Mouse (Mus musculus): ENCODE measurements around the gene Snw1. TPM values are rescaled to one million over a fixed set of nuclear protein-coding genes. Genes with fewer than 3 reads are reported as not detected.

Gene Snw1
- total and polyA plus RNA-seq, 2 experiments from 2014 or later = 36.0 to 87.9 TPM

DNA sequence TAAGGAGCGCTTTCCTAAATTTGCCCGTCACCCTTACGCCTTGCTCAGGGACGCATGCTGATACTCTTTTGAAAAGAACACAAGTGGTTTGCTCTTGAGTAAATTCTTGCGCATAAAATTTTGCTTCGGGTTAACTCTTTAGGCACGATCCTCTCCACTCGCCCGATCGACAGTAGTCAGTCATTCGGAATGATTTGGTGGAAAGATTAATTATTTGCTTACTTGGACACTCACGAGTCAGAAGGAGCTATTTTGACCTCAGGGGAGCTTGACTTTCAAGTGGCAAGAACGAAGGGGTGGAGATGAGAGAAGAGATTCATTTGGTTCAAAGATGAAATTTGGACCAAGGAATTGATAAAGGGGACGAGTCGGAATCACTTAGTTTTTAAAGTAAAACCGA, 27.9 kb downstream of the Snw1 start:
- H3K9ac ChIP-seq (replicated peaks; ENCODE audit: low read length, poor library complexity, severe bottlenecking) = peak overlapping the region; percentile 85
- no peak for TF ChIP-seq CTCF (IDR thresholded peaks at IDR 0.05)
- DNase-seq (ENCODE audit: low spot score) (no peak), ATAC-seq (ENCODE audit: low FRiP score) (peak; percentile 33)
- H3K4me1 ChIP-seq (ENCODE audit: insufficient read depth, low read length) = peaks cover 15% of the 10 kb centered on the region
- peak overlapping the region; percentile 100 for H3K4me3 ChIP-seq (ENCODE audit: low read depth, low read length)
- WGBS = 6% methylated on average over 16 of the region's 16 CpGs
- no peaks in the 10 kb centered on the region for H3K27me3 ChIP-seq (ENCODE audit: insufficient read depth, low read length)
- peak overlapping the region; percentile 88; the same call in 1 of the 2 replicates for H3K27ac ChIP-seq (ENCODE audit: low read depth, low read length)
- H3K36me3 ChIP-seq (ENCODE audit: insufficient read depth, low read length) = peaks cover 24% of the 10 kb centered on the region
- peak overlapping the region; percentile 76 for H3K4me2 ChIP-seq (ENCODE audit: low read depth, low read length, poor library complexity, severe bottlenecking)
- no peaks in the 10 kb centered on the region for H3K9me3 ChIP-seq (ENCODE audit: low read length)

DNA sequence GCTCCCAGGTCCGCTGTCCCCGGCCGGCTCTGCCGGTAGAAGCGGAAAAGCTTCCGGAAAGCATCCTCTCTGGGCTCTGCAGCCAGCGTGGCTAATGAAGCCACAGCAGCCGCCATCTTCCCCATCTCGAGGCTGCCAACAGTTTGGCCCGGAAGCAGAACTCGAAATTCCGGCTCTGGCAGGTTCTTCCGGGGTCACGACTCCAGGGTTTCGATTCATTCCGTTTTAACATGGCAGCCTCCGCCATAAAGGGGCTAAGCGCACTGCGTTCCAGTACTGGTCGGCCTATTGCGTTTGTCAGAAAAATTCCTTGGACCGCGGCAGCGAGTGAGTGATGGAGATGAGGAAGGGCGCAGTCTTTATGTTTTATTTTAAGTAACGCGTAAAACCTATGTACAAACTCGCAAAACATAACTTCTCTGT, 28.4 kb downstream of the Snw1 start, which contains the start of the genes Slirp and Alkbh1:
Slirp (plus strand) TSS at position 197 of the 423 bp plus-strand sequence.
Alkbh1 (minus strand) TSS at position 318 of the 423 bp plus-strand sequence.
- H3K4me3 ChIP-seq (ENCODE audit: low read depth, low read length) = peak within 1 kb of the TSS; percentile 100
- H3K36me3 ChIP-seq (ENCODE audit: insufficient read depth, low read length) = peaks cover 23% of the 10 kb centered on the region
- ATAC-seq (ENCODE audit: low FRiP score) (peak; percentile 93), DNase-seq (ENCODE audit: low spot score) (peak; percentile 97)
- no peaks in the 10 kb centered on the region for H3K9me3 ChIP-seq (ENCODE audit: low read length)
- no peak for TF ChIP-seq CTCF (IDR thresholded peaks at IDR 0.05)
- peak within 1 kb of the TSS; percentile 88 for H3K27ac ChIP-seq (ENCODE audit: low read depth, low read length)
- no peaks in the 10 kb centered on the region for H3K27me3 ChIP-seq (ENCODE audit: insufficient read depth, low read length)
- WGBS = 0% methylated on average over 28 of the region's 28 CpGs
- H3K4me2 ChIP-seq (ENCODE audit: low read depth, low read length, poor library complexity, severe bottlenecking) = peak within 1 kb of the TSS; percentile 76
- peak within 1 kb of the TSS; percentile 85 for H3K9ac ChIP-seq (replicated peaks; ENCODE audit: low read length, poor library complexity, severe bottlenecking)
- H3K4me1 ChIP-seq (ENCODE audit: insufficient read depth, low read length) = peaks cover 15% of the 10 kb centered on the region

DNA sequence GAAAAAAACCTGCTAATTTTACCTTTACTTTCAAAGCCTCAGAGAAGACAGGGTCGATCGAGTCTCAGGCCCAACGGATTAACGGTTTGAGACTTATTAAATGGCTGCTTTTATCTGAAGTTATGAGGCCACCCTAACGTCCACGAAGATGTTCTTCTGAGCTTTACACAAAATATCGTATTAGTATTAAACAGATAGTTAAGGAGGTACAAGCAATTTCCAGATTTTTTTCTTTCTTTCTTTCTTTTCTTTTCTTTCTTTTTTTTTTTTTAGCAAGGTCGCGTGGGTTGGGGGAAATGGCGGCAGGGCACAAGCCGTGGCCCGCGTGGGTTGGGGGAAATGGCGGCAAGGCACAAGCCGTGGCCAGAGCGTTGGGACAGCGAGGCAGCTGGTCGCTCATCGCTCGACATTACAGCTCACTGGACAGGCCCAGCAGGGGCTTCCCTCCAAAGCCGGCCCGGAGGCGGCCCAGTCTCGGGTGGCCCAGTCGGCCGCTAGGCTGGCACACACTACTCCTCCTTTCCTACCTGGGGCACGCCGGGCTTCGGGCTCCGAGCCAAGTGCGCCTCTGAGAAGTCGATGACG, 28.9 kb downstream of the Snw1 start:
- H3K9ac ChIP-seq (replicated peaks; ENCODE audit: low read length, poor library complexity, severe bottlenecking) = peak overlapping the region; percentile 85
- H3K4me2 ChIP-seq (ENCODE audit: low read depth, low read length, poor library complexity, severe bottlenecking) = peak overlapping the region; percentile 76
- H3K4me1 ChIP-seq (ENCODE audit: insufficient read depth, low read length) = peaks cover 15% of the 10 kb centered on the region
- no peaks in the 10 kb centered on the region for H3K9me3 ChIP-seq (ENCODE audit: low read length)
- ATAC-seq (ENCODE audit: low FRiP score) (peak; percentile 85), DNase-seq (ENCODE audit: low spot score) (peak; percentile 69)
- no peak for TF ChIP-seq CTCF (IDR thresholded peaks at IDR 0.05)
- H3K27me3 ChIP-seq (ENCODE audit: insufficient read depth, low read length) = no peaks in the 10 kb centered on the region
- WGBS = under 1% methylated on average over 33 of the region's 33 CpGs
- peak overlapping the region; percentile 88 for H3K27ac ChIP-seq (ENCODE audit: low read depth, low read length)
- H3K4me3 ChIP-seq (ENCODE audit: low read depth, low read length) = peak overlapping the region; percentile 100
- peaks cover 19% of the 10 kb centered on the region for H3K36me3 ChIP-seq (ENCODE audit: insufficient read depth, low read length)

DNA sequence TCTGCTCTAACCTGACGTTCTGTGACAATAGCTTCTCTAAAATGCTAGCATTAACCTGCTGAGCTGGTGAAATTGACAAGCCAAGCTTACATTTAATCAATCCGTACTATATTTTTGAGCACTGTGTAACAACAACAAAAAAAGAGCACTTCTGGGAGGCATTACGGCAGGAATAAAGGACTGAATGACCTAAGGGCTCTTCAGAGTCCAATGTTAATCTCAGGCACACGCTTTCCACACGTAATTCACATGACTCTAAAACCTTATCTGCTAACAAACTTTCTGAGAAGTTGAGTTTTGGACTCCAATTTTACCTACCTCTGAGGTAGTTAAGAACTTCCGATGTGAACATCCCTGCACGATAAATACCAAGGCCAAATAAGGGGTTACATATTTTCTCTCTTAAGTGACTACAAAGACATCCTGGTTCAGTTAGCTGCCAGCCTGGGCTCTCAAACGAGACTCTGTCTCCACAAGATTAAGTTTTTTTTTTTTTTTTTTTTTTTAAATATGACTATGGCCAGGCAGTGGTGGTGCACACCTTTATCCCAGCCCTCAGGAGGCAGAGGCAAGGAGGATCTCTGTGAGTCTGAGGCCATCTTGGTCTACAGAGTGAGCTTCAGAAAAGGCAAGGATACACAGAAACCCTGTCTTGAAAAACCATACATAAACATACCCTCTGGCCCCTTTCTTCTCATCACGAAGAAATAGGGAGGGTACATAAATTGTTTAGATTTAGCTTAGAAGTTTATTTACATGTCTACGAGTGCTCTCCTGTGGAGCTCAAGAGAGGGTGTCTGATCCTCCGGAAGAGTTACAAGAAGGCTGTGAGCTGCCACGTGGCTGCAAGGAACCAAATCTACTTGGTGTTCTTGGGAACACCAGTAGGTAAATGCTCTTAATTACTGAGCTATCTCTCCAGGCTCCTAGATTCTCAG, 29.6 kb downstream of the Snw1 start:
- no peaks in the 10 kb centered on the region for H3K27me3 ChIP-seq (ENCODE audit: insufficient read depth, low read length)
- H3K9me3 ChIP-seq (ENCODE audit: low read length) = no peaks in the 10 kb centered on the region
- H3K4me1 ChIP-seq (ENCODE audit: insufficient read depth, low read length) = peaks cover 15% of the 10 kb centered on the region
- DNase-seq (ENCODE audit: low spot score) (no peak), ATAC-seq (ENCODE audit: low FRiP score) (no peak)
- H3K27ac ChIP-seq (ENCODE audit: low read depth, low read length) = 0 out of 2 replicates have a peak overlapping the region, but pooled peaks have one; percentile 88
- peak overlapping the region; percentile 85 for H3K9ac ChIP-seq (replicated peaks; ENCODE audit: low read length, poor library complexity, severe bottlenecking)
- peak overlapping the region; percentile 100 for H3K4me3 ChIP-seq (ENCODE audit: low read depth, low read length)
- no peak for TF ChIP-seq CTCF (IDR thresholded peaks at IDR 0.05)
- peaks cover 21% of the 10 kb centered on the region for H3K36me3 ChIP-seq (ENCODE audit: insufficient read depth, low read length)
- WGBS = 29% methylated on average over 12 of the region's 12 CpGs
- H3K4me2 ChIP-seq (ENCODE audit: low read depth, low read length, poor library complexity, severe bottlenecking) = peak overlapping the region; percentile 76

DNA sequence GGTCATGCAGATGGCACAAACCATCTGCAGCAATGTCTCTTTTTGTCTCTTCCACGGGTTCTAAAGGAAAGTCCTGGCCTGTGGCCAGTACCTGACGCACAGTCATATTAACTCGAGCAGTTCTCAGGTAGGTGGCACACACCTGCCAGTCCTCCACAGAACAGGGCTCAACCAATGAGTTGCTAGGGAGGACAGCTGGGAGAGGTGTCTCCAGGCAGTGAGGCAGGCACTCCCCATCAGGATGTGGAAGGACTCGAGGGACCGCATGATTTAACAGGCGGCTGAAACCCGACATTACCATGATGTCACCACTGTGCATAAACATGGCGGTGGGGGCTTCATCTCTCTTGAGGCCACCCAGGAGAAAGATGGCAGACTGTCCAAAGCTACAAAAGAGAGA, 43.2 kb downstream of the Snw1 start:
- Histone ChIP-seq H3K9me3 (ENCODE audit: low read length) (no peaks in the 10 kb centered on the region), H3K27ac (ENCODE audit: low read depth, low read length) (no peak overlapping the region), H3K4me1 (ENCODE audit: insufficient read depth, low read length) (no peaks in the 10 kb centered on the region), H3K4me3 (ENCODE audit: low read depth, low read length) (no peak overlapping the region), H3K4me2 (ENCODE audit: low read depth, low read length, poor library complexity, severe bottlenecking) (no peak overlapping the region), H3K9ac (replicated peaks; ENCODE audit: low read length, poor library complexity, severe bottlenecking) (no peak overlapping the region), H3K27me3 (ENCODE audit: insufficient read depth, low read length) (no peaks in the 10 kb centered on the region), H3K36me3 (ENCODE audit: insufficient read depth, low read length) (peaks cover 63% of the 10 kb centered on the region)
- 90% methylated on average over 8 of the region's 8 CpGs for WGBS
- DNase-seq (ENCODE audit: low spot score) = no peak
- no peak for ATAC-seq (ENCODE audit: low FRiP score)
- no peak for TF ChIP-seq CTCF (IDR thresholded peaks at IDR 0.05)
